Mouse (Mus musculus) embryo, embryonic 9.5 days (tissue): Measurements from ENCODE around the gene 1110032A03Rik.

ENCODE experiments used
- DNase-seq: peaks from one replicate; pipeline ENCODE4 v3.0.0-alpha.2; 2017; ENCODE audit errors: extremely low spot score

The 1110032A03Rik gene

GRCm38 (mm10) chr9:50734989-50735388, 40.3 kb downstream of the 1110032A03Rik start:
- peak; percentile 61 for DNase-seq

GRCm38 (mm10) chr9:50732560-50732959, 42.8 kb downstream of the 1110032A03Rik start:
- DNase-seq, result no peak

- no peak for DNase-seq
Observed at GRCm38 (mm10) chr9:50729600-50729999, 45.7 kb downstream of the 1110032A03Rik start.

GRCm38 (mm10) chr9:50727925-50728651, 47.2 kb downstream of the 1110032A03Rik start:
- peak; percentile 85 for DNase-seq

- DNase-seq, result no peak
Observed at GRCm38 (mm10) chr9:50727171-50727924, 48.0 kb downstream of the 1110032A03Rik start.

GRCm38 (mm10) chr9:50725921-50726590, 49.3 kb downstream of the 1110032A03Rik start:
- peak; percentile 41 for DNase-seq

- DNase-seq, result no peak
Observed at GRCm38 (mm10) chr9:50724661-50725330, 50.5 kb downstream of the 1110032A03Rik start.

- no peak for DNase-seq
Observed at GRCm38 (mm10) chr9:50724147-50724546, 51.2 kb downstream of the 1110032A03Rik start.

GRCm38 (mm10) chr9:50723406-50723805, 51.9 kb downstream of the 1110032A03Rik start:
- no peak for DNase-seq

GRCm38 (mm10) chr9:50722451-50722911, 52.8 kb downstream of the 1110032A03Rik start:
- no peak for DNase-seq

GRCm38 (mm10) chr9:50721061-50721460, 54.3 kb downstream of the 1110032A03Rik start:
- no peak for DNase-seq

GRCm38 (mm10) chr9:50718878-50719277, 56.4 kb downstream of the 1110032A03Rik start:
- DNase-seq, result no peak

GRCm38 (mm10) chr9:50714188-50714587, 61.1 kb downstream of the 1110032A03Rik start:
- DNase-seq, result no peak
